Mouse (Mus musculus) brain, embryonic 18.5 days (tissue): ENCODE results near the gene Pdcl.

Source experiments
- DNase-seq: peaks from one replicate; pipeline ENCODE4 v3.0.0-alpha.2; 2012; ENCODE audit warnings: low read depth, low spot score

Gene Pdcl

DNA sequence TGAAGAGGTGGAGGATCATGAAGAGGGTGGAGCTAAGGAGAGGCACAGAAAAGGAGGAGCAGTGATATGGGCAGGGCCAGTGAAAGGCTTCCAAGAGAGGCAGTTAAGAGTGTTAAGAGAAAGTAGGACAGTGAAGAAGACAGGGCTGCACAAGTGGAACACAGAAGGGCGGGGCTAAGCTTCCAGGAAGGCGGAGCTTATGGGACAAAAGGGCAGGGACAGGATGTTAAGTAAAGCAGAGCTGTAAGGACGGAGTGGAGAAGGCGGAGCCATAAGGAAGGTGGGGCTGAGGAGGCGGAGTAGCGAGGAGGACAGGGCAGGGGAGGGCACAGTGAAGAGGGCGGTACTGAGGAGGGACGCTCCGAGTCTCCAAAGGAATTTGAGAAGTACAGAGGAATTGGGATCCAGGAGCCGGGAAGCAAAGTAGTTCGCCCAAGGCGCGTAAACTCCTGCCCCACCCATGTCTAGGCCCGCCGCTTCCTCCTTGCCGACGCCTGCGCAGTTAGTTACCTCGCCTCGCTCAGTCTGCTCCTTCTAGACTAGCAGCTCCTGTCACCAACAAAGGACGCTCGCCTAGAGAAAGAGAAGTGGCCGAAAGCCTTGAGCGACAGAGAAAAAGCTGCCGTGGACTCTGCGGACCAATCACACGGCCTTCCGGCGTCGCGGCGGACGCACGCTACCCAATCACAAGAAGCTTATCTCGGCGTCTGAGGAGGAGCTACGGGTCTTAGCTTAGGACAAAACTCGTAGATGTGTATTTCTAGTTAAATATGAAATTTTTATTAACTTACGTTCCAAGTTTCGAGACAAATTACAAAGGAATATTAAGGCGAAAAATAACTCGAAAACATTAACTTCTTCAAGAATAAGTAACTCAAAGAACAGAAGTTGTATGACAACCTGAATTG, at the start of gene Pdcl:
TSS of gene Pdcl (minus strand) at position 700 of the 908 bp plus-strand sequence.
- peak; percentile 84 for DNase-seq

DNA sequence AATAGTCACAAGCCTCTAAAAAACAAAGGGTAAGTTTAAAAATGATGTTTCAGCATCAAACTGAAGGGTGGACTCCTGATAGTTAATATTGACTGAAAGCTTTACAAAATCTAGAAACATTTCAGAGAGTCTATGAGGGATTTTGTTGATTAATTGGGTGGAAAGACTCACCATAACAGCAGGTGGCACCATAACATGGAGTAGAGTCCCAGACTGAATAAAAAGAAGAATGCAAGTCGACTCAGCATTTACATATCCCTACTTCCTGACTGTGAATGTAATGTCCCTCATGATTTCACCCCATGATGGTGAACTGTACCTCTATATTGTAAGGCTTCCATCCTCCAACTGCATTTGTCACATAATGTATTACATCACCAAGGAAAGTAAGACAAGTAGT, 36.4 kb upstream of the Pdcl start:
- no peak for DNase-seq

DNA sequence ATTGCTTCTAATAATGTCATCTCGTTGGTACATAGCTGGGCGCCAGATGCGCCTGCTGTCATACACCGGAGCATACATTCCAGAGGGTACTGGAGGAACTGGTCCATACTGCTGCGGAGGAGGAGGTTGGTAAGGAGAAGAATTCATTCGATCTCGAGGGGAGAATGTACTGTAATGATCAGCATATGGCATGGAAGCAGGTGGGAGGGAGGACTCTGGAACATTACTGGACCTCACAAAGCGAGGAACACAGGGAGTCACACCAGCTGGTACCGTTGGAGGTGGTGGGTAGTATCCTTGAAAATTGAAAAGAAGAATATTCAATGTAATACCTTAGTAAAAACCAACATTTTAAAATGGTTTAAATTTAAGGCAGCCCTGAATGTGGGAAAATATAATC, 23.8 kb upstream of the Pdcl start:
- DNase-seq = no peak

DNA sequence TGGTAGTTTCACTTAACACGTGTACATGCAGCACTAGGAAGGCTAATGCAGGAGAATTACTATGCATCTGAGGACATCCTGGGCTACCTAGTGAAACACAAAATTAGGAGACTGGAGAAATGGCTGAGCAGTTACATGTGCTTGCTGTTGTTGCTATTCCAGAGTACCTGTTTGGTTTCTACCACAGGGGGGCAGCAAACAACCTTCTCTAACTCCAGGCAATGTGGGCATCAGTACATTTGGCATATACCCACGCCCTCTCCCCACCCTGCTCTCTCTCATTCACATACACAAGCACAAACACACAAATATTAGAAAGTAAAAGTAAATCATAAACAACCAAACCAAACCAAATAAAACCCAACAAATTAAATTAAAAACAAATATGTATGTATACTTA, 21.1 kb upstream of the Pdcl start:
- no peak for DNase-seq

DNA sequence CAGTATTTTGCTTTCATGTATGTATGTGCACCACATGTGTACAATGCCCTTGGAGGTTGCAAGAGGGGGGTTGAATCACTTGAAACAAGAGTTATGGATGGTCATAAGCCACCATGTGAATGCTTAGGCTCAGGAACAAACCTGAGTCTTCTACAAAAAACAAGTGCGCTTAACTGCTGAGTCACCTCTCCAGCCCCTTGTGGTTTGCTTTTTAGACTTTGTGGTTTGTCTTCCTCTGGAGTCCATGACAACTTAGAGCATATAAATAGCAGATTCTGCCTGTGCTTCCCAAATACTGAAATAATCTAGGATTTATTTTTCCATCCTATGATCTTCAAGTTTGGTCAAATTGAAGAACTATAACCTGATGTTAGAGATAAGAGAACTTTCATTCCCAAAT, 16.9 kb upstream of the Pdcl start:
- DNase-seq = no peak

DNA sequence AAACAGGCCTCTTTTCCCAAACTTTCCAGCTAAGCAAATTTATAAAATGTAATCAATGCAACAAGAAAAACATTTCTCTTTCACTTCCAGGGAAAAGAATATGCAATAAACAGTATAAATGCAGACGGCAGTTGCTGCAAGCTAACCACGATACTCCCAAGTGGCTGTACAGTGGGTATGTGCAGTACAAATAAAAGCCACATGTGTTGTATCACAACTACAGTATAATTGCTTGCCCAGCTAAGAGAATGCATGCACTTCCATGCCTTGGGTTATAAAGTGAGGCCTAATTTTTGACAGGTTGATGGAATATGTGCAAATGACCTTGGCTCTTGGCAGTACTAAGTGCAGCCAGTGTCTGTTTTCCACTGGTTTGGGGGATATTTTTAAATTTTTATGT, 11.5 kb upstream of the Pdcl start:
- DNase-seq = no peak

DNA sequence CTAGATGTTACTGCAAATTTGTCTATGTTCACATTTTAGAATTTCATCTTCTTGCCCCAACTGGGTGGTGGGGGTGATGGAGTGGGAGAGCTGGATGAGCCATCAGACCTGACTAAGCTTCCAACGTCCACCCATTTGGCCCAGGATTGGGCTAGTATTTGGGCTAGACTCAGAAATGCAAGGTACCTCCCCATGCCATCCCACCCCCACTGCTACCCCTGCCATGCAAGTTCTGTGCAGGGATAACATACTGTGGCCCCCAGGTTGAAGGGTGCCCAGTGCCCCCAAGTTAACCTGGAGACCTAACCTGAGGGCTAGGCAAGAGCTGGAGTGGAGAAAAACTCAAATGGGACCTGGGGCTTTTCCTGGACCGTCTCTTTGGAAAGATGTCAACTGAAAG, 776 bp upstream of the Pdcl start:
- DNase-seq = no peak

DNA sequence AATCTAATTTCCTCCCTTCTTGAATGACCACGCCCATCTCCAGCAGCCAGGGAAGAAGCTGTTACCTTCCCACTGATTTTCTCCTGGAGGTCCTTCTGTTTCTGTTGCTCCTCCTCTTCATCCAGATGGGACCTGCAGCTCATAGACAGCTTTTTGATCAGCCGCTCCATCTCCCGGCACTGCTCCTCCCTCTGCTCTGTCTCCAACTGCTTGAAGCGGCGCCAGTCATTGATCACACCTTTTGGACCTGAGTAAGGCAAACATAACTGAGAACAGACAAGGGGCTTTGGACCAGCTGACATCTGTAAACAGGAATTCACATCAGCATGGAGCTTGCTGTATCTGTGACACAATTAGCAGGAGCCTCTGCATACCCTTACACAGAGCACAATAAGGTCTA, 3.6 kb downstream of the Pdcl start:
- no peak for DNase-seq

DNA sequence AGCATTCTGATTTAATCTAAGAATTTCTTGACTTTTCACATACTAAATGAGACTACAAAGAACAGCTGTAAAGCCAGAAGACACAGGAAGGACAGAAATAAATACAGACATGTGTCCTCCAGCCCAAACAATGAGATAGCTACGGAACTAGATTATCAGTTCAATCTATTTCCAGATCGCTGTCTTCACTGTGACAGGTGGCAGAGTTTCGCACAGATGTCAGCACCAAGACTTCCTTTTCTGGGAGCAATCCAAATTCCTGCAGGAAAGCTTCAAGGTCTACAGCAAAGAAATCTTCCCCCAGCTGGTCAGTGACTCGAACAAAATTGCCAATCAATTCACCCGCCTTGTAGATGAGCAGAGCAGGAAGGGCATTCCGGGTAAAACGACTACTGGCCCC, 7.5 kb downstream of the Pdcl start:
- DNase-seq = no peak

DNA sequence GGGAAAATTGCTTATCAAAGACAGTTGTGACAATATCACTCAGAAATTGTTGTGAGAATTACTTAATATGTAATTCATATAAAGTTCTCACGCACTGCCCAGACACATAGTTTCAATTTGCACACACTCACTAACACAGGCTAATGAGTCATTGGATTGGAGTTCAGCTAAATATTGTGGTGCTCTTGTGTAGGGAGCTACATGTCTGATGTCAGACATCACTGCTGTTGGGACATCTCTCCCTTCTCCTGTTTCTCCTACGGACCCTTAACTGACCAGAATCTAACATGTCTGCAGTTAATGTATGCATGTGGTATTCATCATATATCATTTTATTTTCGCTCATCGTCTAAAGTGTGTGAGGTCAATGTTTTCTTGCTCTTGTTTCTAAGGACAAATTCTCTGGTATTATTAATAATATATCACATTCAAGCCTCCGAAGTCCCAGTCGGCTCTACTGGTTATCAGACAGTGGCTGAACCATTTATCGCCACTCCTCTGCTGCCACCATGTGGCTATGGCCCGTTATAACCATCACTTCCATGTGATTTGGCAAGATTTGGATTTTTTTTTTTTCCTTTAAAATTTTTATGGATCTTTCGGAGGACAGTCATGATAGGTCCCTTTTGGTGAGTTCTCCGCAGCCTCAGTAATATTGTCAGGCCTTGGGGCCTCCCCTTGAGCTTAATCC, 20.5 kb downstream of the Pdcl start:
- DNase-seq = peak; percentile 6

DNA sequence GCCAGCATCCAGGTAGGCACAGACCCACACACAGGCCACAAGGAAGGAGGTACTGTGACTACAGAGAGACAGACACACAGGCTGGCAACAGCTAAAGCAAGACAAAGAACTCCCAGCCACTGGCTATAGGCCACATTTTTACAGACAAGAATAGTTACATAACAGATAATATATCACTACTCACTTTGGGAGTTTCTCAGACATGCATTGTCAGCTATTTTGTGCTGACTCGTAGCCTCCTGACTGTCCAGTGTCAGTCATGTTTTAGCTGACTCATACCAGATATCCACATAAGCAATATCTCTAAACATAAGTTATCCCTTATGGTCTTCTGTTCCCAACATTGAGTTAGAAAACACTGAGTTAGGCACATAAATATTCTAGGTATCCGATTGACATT, 25.8 kb downstream of the Pdcl start:
- DNase-seq = no peak

DNA sequence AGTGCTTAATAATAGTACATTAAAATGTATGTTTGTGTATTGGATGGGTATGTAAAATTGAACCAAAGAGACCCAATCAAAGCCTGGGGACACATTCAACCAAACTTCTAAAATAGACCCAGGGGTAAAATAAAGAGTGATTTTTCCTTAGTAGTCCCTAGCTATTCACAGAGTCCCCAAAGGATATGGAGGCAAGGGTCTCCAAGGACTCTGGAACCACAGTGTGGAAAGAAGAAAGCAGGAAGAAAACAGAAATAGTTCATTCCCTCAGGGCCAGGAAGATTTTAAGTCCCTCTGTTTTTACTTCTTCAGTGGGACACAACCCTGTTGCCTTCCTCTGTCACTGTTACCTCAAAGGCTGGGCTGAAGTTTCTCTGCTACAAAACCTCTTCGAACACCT, 32.9 kb downstream of the Pdcl start, which contains the start of gene Olfr368:
TSS of gene Olfr368 (plus strand) at position 301 of the 400 bp plus-strand sequence.
- DNase-seq = no peak
